Mouse (Mus musculus) hindbrain, embryonic 16.5 days (tissue): ENCODE measurements around the gene Mrs2. TPM values are rescaled to one million over a fixed set of nuclear protein-coding genes. Genes with fewer than 3 reads are reported as not detected.
A peak's percentile ranks its signal among the peaks of the same experiment; 100 is the strongest.
"Not testable (repeated sequence)": the region's sequence is repeated elsewhere in the genome, so short reads cannot be mapped to it uniquely, and the experiment has no call there.

Experiments
- ATAC-seq: fragments of 200-750 bp; cut with Nextera tagmentation; 2 replicates; pipeline ENCODE4 v1.8.0; 2017; ENCODE audit warnings: moderate TSS enrichment, moderate library complexity
- H3K27ac ChIP-seq: fragments of 300-500 bp; sonication (generic); 2 replicates; pipeline ENCODE4 v1.5.1; 2014; ENCODE audit warnings: low read depth, mild to moderate bottlenecking, control low read depth, low read length, moderate library complexity
- H3K27me3 ChIP-seq: fragments of 300-500 bp; sonication (generic); replicated peaks from 2 replicates; pipeline ENCODE4 v1.6.1; 2014; ENCODE audit warnings: low read length; ENCODE audit not compliant: control insufficient read depth, insufficient read depth
- H3K36me3 ChIP-seq: fragments of 300-500 bp; sonication (generic); 2 replicates; pipeline ENCODE4 v1.6.1; 2014; ENCODE audit warnings: mild to moderate bottlenecking, low read length, moderate library complexity, mixed read lengths; ENCODE audit not compliant: control insufficient read depth, insufficient read depth
- H3K4me1 ChIP-seq: fragments of 300-500 bp; sonication (generic); 2 replicates; pipeline ENCODE4 v1.6.1; 2014; ENCODE audit warnings: low read depth, low read length; ENCODE audit not compliant: control insufficient read depth, insufficient read depth
- H3K4me2 ChIP-seq: fragments of 300-500 bp; sonication (generic); 2 replicates; pipeline ENCODE4 v1.6.1; 2014; ENCODE audit warnings: mild to moderate bottlenecking, low read length, control low read depth, moderate library complexity
- H3K4me3 ChIP-seq: fragments of 300-500 bp; sonication (generic); 2 replicates; pipeline ENCODE4 v1.5.1; 2014; ENCODE audit warnings: mild to moderate bottlenecking, low read length, control low read depth, moderate library complexity
- H3K9ac ChIP-seq: fragments of 300-500 bp; sonication (generic); 2 replicates; pipeline ENCODE4 v1.6.1; 2014; ENCODE audit warnings: low read depth, mild to moderate bottlenecking, control low read depth, low read length, moderate library complexity
- H3K9me3 ChIP-seq: fragments of 300-500 bp; sonication (generic); 2 replicates; pipeline ENCODE4 v1.6.1; 2014; ENCODE audit warnings: mild to moderate bottlenecking, low read length, moderate library complexity; ENCODE audit not compliant: control insufficient read depth
- WGBS: fragments of 180-500 bp; shearing (Covaris S2); extraction: QIAGEN DNeasy Blood & Tissue Kit; methylation state at CpG from one replicate; pipeline ENCODE4 v1.1.7; 2014; 5-methylcytosine and 5-hydroxymethylcytosine counted together
- polyA plus RNA-seq: library from polyadenylated mRNA; unstranded; fragments of >200 nt; fragmentation: Nextera tagmentation; extraction: Ambion mirVana; gene quantifications from 2 replicates; pipeline ENCODE4 v1.2.1, GENCODE M21; 2015

Mrs2 gene
- polyA plus RNA-seq, 1 experiment from 2014 or later, result 12.8 TPM

- no peaks in the 10 kb centered on the region for H3K9me3 ChIP-seq
- H3K27ac ChIP-seq, result no peak overlapping the region
- H3K4me1 ChIP-seq, result no peaks in the 10 kb centered on the region
- no peak overlapping the region for H3K4me3 ChIP-seq
- H3K4me2 ChIP-seq, result no peak overlapping the region
- peaks cover 38% of the 10 kb centered on the region for H3K36me3 ChIP-seq
- no peaks in the 10 kb centered on the region for H3K27me3 ChIP-seq
- no peak overlapping the region for H3K9ac ChIP-seq
- ATAC-seq, result peak; percentile 57; the same call in 1 of the 2 replicates
- WGBS, result 46% methylated on average over 2 of the region's 2 CpGs
Observed at GRCm38 (mm10) chr13:24993160-24993559, 27.0 kb downstream of the Mrs2 start.

- 75% methylated on average over 6 of the region's 6 CpGs for WGBS
- Histone ChIP-seq H3K36me3 (peaks cover 5% of the 10 kb centered on the region), H3K9me3 (no peaks in the 10 kb centered on the region)
Observed at GRCm38 (mm10) chr13:24989006-24989405, 31.2 kb downstream of the Mrs2 start.

GRCm38 (mm10) chr13:24988391-24988790 is 31.8 kb downstream of the Mrs2 start:
- no peak overlapping the region for H3K27ac ChIP-seq
- 35% methylated on average over 7 of the region's 7 CpGs for WGBS
- H3K4me2 ChIP-seq, result no peak overlapping the region
- H3K9ac ChIP-seq, result no peak overlapping the region
- no peaks in the 10 kb centered on the region for H3K9me3 ChIP-seq
- no peaks in the 10 kb centered on the region for H3K27me3 ChIP-seq
- peak; percentile 83 for ATAC-seq
- no peak overlapping the region for H3K4me3 ChIP-seq
- H3K36me3 ChIP-seq, result peaks cover 4% of the 10 kb centered on the region; the same call in 1 of the 2 replicates
- no peaks in the 10 kb centered on the region for H3K4me1 ChIP-seq

More at GRCm38 (mm10) chr13:24989006-24989405, 31.2 kb downstream of the Mrs2 start:
- Histone ChIP-seq H3K4me1 (no peaks in the 10 kb centered on the region), H3K4me3 (no peak overlapping the region), H3K4me2 (no peak overlapping the region), H3K27me3 (no peaks in the 10 kb centered on the region), H3K27ac (no peak overlapping the region), H3K9ac (no peak overlapping the region)
- ATAC-seq, result no peak

- Histone ChIP-seq H3K36me3 (no peaks in the 10 kb centered on the region), H3K27ac (no peak overlapping the region), H3K4me2 (no peak overlapping the region), H3K4me1 (no peaks in the 10 kb centered on the region), H3K9ac (no peak overlapping the region), H3K4me3 (no peak overlapping the region), H3K27me3 (no peaks in the 10 kb centered on the region), H3K9me3 (no peaks in the 10 kb centered on the region)
- ATAC-seq, result peak; percentile 74
- 41% methylated on average over 2 of the region's 2 CpGs for WGBS
Observed at GRCm38 (mm10) chr13:24985435-24985834, 34.7 kb downstream of the Mrs2 start.

GRCm38 (mm10) chr13:24981031-24981430 is 39.1 kb downstream of the Mrs2 start:
- WGBS, result 90% methylated on average over 6 of the region's 6 CpGs
- Histone ChIP-seq H3K9me3 (no peaks in the 10 kb centered on the region), H3K4me2 (no peak overlapping the region), H3K27ac (no peak overlapping the region), H3K4me3 (no peak overlapping the region), H3K9ac (no peak overlapping the region), H3K4me1 (no peaks in the 10 kb centered on the region), H3K27me3 (no peaks in the 10 kb centered on the region), H3K36me3 (no peaks in the 10 kb centered on the region)
- ATAC-seq, result no peak

- Histone ChIP-seq H3K36me3 (no peaks in the 10 kb centered on the region), H3K4me2 (no peak overlapping the region), H3K9me3 (no peaks in the 10 kb centered on the region), H3K27me3 (no peaks in the 10 kb centered on the region), H3K4me1 (no peaks in the 10 kb centered on the region), H3K27ac (no peak overlapping the region), H3K4me3 (no peak overlapping the region), H3K9ac (no peak overlapping the region)
- WGBS, result 86% methylated on average over 5 of the region's 5 CpGs
- no peak for ATAC-seq
Observed at GRCm38 (mm10) chr13:24977820-24978342, 42.3 kb downstream of the Mrs2 start.

GRCm38 (mm10) chr13:24976384-24976783 is 43.8 kb downstream of the Mrs2 start:
- H3K27ac ChIP-seq, result no peak overlapping the region
- H3K4me3 ChIP-seq, result no peak overlapping the region
- no peaks in the 10 kb centered on the region for H3K4me1 ChIP-seq
- no peak overlapping the region for H3K4me2 ChIP-seq
- no peaks in the 10 kb centered on the region for H3K9me3 ChIP-seq
- no peaks in the 10 kb centered on the region for H3K36me3 ChIP-seq
- no peak overlapping the region for H3K9ac ChIP-seq
- 56% methylated on average over 4 of the region's 4 CpGs for WGBS
- H3K27me3 ChIP-seq, result no peaks in the 10 kb centered on the region
- peak; percentile 58 for ATAC-seq

GRCm38 (mm10) chr13:24971776-24972175 is 48.4 kb downstream of the Mrs2 start:
- H3K27ac ChIP-seq, H3K9me3 ChIP-seq, H3K4me2 ChIP-seq, H3K4me3 ChIP-seq, H3K36me3 ChIP-seq, H3K4me1 ChIP-seq, H3K27me3 ChIP-seq, H3K9ac ChIP-seq, ATAC-seq: not testable (repeated sequence)
- WGBS, result 91% methylated on average over 3 of the region's 3 CpGs

- no peaks in the 10 kb centered on the region for H3K4me1 ChIP-seq
- peak overlapping the region; percentile 27 for H3K4me3 ChIP-seq
- no peaks in the 10 kb centered on the region for H3K36me3 ChIP-seq
- H3K27me3 ChIP-seq, result no peaks in the 10 kb centered on the region; the same call in 1 of the 2 replicates
- WGBS, result 37% methylated on average over 5 of the region's 5 CpGs
- peak; percentile 65 for ATAC-seq
- peak overlapping the region; percentile 48 for H3K4me2 ChIP-seq
- H3K9me3 ChIP-seq, result no peaks in the 10 kb centered on the region
- no peak overlapping the region for H3K27ac ChIP-seq
- peak overlapping the region; percentile 44 for H3K9ac ChIP-seq
Observed at GRCm38 (mm10) chr13:24965846-24966201, 54.4 kb downstream of the Mrs2 start.
